Mouse (Mus musculus): ENCODE data around the gene Kat2b. TPM values are rescaled to one million over a fixed set of nuclear protein-coding genes. Genes with fewer than 3 reads are reported as not detected.
"Not testable (repeated sequence)": the region's sequence is repeated elsewhere in the genome, so short reads cannot be mapped to it uniquely, and the experiment has no call there.

Kat2b gene
- polyA plus RNA-seq, 1 experiment from 2014 or later, result 2.7 TPM

DNA sequence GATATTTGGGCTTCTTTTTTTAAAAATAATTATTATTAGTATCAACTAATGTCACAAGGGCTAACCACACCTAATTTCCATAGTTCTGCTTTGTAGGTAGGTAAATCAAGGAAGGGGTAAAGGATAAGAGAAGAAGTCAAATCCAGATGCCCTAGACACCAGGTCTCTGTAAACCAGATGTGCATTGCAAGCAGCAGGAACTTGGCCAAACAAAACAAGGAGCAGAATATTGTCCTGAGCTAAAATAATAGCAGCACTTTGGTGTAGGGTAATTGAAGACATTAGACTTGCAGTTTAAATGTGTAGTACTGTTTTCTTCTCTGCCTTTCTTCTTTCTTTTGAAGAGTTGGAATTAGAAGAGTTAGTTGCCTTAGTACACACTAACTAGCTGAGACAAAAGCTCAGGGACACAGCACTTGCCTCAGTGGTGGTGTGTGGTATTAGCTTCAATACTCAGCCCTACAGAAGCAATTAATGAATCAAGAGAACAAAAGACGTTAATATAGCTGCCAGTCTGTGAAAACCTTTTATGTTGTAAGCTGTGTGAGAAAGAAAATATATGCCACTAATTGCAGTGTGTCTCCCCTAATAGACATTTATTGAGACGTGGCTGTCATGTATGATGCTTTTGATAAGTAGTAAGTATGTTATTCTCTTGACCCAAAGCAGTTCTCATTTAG lies 98.2 kb downstream of the Kat2b start:
- Histone ChIP-seq H3K4me2 (no peak overlapping the region), H3K36me3 (peaks cover 18% of the 10 kb centered on the region), H3K4me1 (replicated peaks) (no peaks in the 10 kb centered on the region), H3K27me3 (no peaks in the 10 kb centered on the region), H3K4me3 (replicated peaks) (no peak overlapping the region), H3K27ac (no peak overlapping the region), H3K9me3 (no peaks in the 10 kb centered on the region), H3K9ac (replicated peaks) (no peak overlapping the region)
- ATAC-seq (ENCODE audit: insufficient number of reproducible peaks, insufficient read depth, low FRiP score, low TSS enrichment, low read depth), result no peak
- 79% methylated on average over 2 of the region's 2 CpGs for WGBS

DNA sequence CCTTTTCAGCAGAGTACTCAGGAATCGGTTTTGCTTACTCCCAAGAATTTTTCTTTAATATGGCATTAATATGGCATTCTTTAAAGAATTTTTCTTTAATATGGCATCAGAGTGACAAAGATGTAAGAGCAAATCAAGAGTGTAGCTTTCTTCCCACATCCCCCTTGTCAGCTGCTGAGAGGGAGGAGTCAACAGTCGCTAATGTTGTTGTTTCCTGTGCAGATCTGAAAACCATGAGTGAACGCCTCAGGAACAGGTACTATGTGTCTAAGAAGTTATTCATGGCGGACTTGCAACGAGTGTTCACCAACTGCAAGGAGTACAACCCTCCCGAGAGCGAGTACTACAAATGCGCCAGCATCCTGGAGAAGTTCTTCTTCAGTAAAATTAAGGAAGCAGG lies 103.8 kb downstream of the Kat2b start:
- no peak overlapping the region for H3K4me3 ChIP-seq (replicated peaks)
- H3K36me3 ChIP-seq, result peaks cover 48% of the 10 kb centered on the region
- no peak for ATAC-seq (ENCODE audit: insufficient number of reproducible peaks, insufficient read depth, low FRiP score, low TSS enrichment, low read depth)
- no peak overlapping the region for H3K4me2 ChIP-seq
- no peak overlapping the region for H3K9ac ChIP-seq (replicated peaks)
- no peaks in the 10 kb centered on the region for H3K27me3 ChIP-seq
- H3K4me1 ChIP-seq (replicated peaks), result no peaks in the 10 kb centered on the region
- H3K9me3 ChIP-seq, result no peaks in the 10 kb centered on the region
- WGBS, result 95% methylated on average over 8 of the region's 8 CpGs
- no peak overlapping the region for H3K27ac ChIP-seq

DNA sequence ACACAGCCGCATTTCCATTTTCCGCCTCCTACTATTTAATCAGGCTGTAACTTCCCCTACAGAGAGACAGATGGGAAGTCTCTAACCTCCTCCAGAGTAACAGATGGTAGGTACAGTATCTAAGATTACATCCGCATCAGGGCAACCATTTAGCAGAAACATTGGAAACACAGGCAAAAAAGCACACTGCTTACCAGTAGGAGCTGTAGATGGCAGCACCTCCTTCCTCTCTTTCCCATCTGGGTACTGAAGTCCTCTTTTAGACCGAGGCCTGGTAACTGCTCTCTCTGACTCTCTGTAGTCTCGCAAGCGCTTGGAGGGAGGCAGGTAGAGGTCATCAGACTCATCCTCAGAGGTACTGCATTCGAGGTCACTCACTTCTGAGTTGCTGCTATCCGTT lies 112.1 kb downstream of the Kat2b start:
- peaks cover 81% of the 10 kb centered on the region for H3K36me3 ChIP-seq
- H3K4me1 ChIP-seq (replicated peaks), result no peaks in the 10 kb centered on the region
- ATAC-seq (ENCODE audit: insufficient number of reproducible peaks, insufficient read depth, low FRiP score, low TSS enrichment, low read depth), result no peak
- WGBS, result 90% methylated on average over 8 of the region's 8 CpGs
- no peak overlapping the region for H3K4me3 ChIP-seq (replicated peaks)
- H3K4me2 ChIP-seq, result no peak overlapping the region
- no peaks in the 10 kb centered on the region for H3K27me3 ChIP-seq
- H3K9me3 ChIP-seq, result no peaks in the 10 kb centered on the region
- no peak overlapping the region for H3K9ac ChIP-seq (replicated peaks)
- H3K27ac ChIP-seq, result no peak overlapping the region

DNA sequence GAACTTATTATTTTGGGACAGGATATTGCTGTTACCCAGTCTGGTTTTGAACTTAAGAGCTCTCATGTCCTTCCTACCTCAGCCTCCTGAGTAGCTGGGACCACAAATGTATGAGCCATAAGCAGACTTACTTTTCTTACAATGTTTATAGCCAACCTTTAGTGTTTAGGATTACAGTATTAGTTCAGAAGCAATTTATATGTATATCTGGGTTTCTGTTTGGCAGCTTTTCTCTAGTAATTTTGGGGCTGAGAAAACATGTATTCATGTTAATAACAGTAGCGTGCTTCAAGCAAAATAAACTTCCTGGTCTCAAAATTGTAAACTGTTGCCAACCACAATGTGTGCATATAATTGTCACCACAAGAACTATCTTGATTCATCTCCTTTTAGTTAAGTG lies 121.7 kb downstream of the Kat2b start:
- no peak overlapping the region for H3K27ac ChIP-seq
- WGBS, result 38% methylated on average over 1 of the region's 1 CpGs
- H3K9me3 ChIP-seq, result no peaks in the 10 kb centered on the region

DNA sequence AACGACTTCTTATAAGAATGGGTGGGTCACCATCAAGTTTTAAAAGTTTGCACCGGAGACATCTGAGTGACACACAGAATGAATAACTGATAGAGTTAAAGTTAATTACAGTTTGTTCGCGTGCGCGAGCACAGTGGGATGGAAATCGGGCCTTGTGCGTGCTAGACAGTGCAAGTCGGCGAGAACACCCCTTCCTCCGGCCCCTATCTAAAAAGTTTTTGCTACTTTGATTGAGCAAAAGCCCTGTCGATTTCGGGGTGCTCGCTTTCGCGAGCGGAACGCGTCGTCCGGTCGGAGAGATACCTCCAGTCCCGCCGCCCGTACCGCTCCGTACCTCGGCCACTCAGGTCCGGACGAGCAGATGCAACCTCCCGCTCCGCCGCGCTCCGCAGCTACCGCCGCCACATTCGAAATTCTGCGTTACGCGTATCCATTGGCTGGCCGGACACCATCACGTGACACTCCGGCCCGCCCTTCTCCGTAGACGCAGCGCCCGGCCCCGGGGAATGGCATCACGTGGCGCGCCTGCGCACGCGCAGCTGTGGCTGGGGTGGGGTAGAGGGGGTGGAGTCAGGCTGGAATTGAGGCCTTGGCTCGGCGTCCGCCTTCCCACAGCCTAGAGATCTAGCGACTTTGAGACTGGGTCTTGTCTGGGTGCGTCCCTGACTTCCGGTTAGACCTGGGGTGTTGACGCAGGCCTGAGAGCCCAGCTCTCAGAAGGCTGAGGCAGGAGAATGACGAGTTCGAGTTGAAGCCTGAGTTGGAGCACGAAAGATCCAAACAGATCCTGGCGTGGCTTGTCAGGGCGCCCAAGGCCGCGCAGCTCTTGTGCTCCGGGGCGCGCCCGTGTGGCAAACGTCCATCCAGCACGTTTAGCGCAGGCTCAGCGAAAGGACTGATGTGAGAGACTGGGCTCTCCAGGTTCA lies 122.5 kb downstream of the Kat2b start, which contains the start of gene Sgo1:
TSS of gene Sgo1 (minus strand) at position 457 of the 926 bp plus-strand sequence.
- Histone ChIP-seq H3K4me2 (peak within 1 kb of the TSS; percentile 59), H3K4me1 (replicated peaks) (peaks cover 2% of the 10 kb centered on the region; the same call in 1 of the 2 replicates), H3K27ac (peak within 1 kb of the TSS; percentile 98), H3K36me3 (peaks cover 26% of the 10 kb centered on the region), H3K9ac (replicated peaks) (peak within 1 kb of the TSS; percentile 78), H3K9me3 (no peaks in the 10 kb centered on the region), H3K4me3 (replicated peaks) (peak within 1 kb of the TSS; percentile 60), H3K27me3 (no peaks in the 10 kb centered on the region)
- peak; percentile 100 for ATAC-seq (ENCODE audit: insufficient number of reproducible peaks, insufficient read depth, low FRiP score, low TSS enrichment, low read depth)
- WGBS, result under 1% methylated on average over 78 of the region's 78 CpGs

More for the DNA sequence above, 121.7 kb downstream of the Kat2b start:
- ATAC-seq (ENCODE audit: insufficient number of reproducible peaks, insufficient read depth, low FRiP score, low TSS enrichment, low read depth), result no peak
- peak overlapping the region; percentile 59 for H3K4me2 ChIP-seq
- peaks cover 34% of the 10 kb centered on the region for H3K36me3 ChIP-seq
- H3K4me1 ChIP-seq (replicated peaks), result peaks cover 2% of the 10 kb centered on the region; the same call in 1 of the 2 replicates
- peak overlapping the region; percentile 60 for H3K4me3 ChIP-seq (replicated peaks)
- peak overlapping the region; percentile 70 for H3K9ac ChIP-seq (replicated peaks)
- H3K27me3 ChIP-seq, result no peaks in the 10 kb centered on the region

DNA sequence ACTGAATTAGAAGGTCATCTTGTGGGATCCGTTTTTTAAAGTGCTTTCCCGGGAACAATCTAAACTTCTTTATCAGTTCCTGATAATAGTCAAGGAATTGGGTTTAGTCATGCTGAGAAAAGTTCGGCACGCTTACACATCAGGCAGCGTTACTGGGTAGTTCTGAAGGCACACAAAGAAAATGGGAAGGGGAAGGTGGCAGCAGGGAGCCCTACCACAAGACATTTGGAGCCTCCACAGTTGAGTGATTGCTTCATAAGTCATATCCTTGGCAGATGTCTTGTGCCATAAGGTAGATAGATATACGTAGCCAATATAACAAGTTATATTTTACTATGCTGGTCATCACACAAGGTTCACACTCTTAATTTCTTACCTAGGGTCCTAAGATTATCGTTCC lies 123.3 kb downstream of the Kat2b start:
- no peaks in the 10 kb centered on the region for H3K9me3 ChIP-seq
- H3K4me2 ChIP-seq, result peak overlapping the region; percentile 59
- peak overlapping the region; percentile 98 for H3K27ac ChIP-seq
- peak overlapping the region; percentile 60 for H3K4me3 ChIP-seq (replicated peaks)
- H3K9ac ChIP-seq (replicated peaks), result peak overlapping the region; percentile 78
- H3K27me3 ChIP-seq, result no peaks in the 10 kb centered on the region
- 23% methylated on average over 7 of the region's 7 CpGs for WGBS
- no peak for ATAC-seq (ENCODE audit: insufficient number of reproducible peaks, insufficient read depth, low FRiP score, low TSS enrichment, low read depth)
- H3K4me1 ChIP-seq (replicated peaks), result peaks cover 2% of the 10 kb centered on the region; the same call in 1 of the 2 replicates
- peaks cover 18% of the 10 kb centered on the region for H3K36me3 ChIP-seq

DNA sequence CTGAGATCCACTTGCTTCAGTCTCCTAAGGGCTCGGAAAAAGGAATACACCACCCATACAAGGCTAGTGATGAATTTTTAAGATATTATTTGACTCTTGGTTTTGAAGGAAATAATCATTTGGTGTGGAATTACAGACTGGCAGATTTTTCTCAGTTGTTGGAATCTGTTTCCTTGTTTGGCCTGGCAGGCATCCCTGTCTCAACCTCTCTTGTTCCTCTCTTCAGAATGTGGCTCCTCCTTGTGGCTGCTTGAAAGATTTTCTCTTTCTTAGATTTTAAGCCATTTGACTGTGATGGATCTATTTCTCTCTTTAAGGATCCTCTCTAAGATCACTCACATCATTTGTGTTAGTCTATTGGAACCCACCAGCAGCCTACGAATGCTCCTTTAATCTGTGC lies 127.4 kb downstream of the Kat2b start:
- Histone ChIP-seq H3K4me1 (replicated peaks) (no peaks in the 10 kb centered on the region; the same call in 1 of the 2 replicates), H3K9ac (replicated peaks) (no peak overlapping the region), H3K4me3 (replicated peaks) (no peak overlapping the region), H3K27ac (no peak overlapping the region), H3K9me3 (0 out of 2 replicates have a peak, but pooled peaks cover 4% of the 10 kb centered on the region), H3K36me3 (no peaks in the 10 kb centered on the region), H3K27me3 (no peaks in the 10 kb centered on the region), H3K4me2 (no peak overlapping the region)
- 82% methylated on average over 2 of the region's 2 CpGs for WGBS
- no peak for ATAC-seq (ENCODE audit: insufficient number of reproducible peaks, insufficient read depth, low FRiP score, low TSS enrichment, low read depth)

DNA sequence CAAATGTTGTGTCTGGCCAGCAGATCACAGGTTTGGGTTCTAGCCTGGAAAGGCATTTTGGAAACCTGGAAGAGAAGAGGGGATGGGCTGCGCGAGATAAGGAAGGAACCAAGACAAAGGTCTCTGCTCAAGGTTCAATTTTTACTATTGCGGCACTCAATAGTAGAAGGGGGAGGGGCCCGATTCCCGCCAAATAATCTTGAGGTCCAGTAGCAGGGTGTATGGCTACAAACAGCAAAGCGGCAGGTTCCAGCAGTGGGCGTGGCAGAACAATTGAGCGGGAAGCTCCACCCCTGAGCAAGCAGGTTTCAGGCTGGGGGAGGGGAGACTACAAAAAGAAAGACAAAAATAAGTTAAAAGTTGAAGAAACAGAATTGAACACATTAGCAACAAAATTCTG lies 130.9 kb downstream of the Kat2b start:
- not testable (repeated sequence) for ATAC-seq (ENCODE audit: insufficient number of reproducible peaks, insufficient read depth, low FRiP score, low TSS enrichment, low read depth); H3K27me3 ChIP-seq; H3K9ac ChIP-seq (replicated peaks); H3K9me3 ChIP-seq; H3K4me3 ChIP-seq (replicated peaks); H3K36me3 ChIP-seq; H3K4me1 ChIP-seq (replicated peaks); H3K4me2 ChIP-seq; H3K27ac ChIP-seq
- 90% methylated on average over 8 of the region's 8 CpGs for WGBS

DNA sequence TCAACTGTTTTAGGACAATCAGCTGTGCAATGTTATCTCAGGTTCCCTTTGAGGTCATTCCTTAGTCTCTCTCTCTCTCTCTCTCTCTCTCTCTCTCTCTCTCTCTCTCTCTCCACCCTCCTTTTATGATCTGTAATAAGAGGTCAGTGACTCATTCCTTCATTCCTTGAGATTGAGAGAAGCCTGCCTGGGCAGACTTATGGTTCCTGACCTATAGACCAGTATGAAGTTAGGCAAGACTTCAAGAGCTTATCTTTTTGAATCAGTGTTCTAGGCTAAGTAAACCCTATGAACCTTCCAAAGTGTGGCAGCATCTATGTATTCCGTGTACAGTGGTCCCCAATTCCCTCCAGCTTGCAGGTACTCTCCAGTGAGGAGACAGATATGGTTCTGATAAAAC lies 147.8 kb downstream of the Kat2b start:
- H3K27ac ChIP-seq, result no peak overlapping the region
- ATAC-seq (ENCODE audit: insufficient number of reproducible peaks, insufficient read depth, low FRiP score, low TSS enrichment, low read depth), result no peak
- H3K4me2 ChIP-seq, result no peak overlapping the region
- no peaks in the 10 kb centered on the region for H3K4me1 ChIP-seq (replicated peaks)
- H3K9ac ChIP-seq (replicated peaks), result no peak overlapping the region
- no peaks in the 10 kb centered on the region for H3K27me3 ChIP-seq
- H3K9me3 ChIP-seq, result no peaks in the 10 kb centered on the region
- no peak overlapping the region for H3K4me3 ChIP-seq (replicated peaks)
- no peaks in the 10 kb centered on the region for H3K36me3 ChIP-seq
- 66% methylated on average over 1 of the region's 1 CpGs for WGBS

DNA sequence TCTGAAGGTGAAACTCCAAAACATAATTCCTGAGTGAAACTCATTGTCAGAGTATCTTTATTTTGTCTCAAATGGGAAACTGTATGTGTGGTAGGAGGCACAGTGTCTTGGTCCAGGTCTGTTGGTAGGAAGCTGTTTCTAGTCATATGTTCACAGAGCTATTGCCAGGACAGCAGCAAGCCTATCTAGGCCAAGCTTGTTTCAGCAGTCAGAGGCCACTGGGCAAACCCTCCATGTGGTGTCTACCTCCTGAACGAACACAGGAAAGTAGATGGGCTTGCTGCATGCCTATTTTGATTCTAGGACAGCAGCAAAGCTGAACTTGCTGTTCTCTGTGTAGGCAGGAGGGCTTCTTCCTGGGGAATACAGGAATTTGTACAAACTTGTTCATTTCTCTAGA lies 148.5 kb downstream of the Kat2b start:
- not testable (repeated sequence) for H3K27ac ChIP-seq; H3K9me3 ChIP-seq; H3K36me3 ChIP-seq; H3K9ac ChIP-seq (replicated peaks); H3K4me1 ChIP-seq (replicated peaks); H3K4me3 ChIP-seq (replicated peaks); ATAC-seq (ENCODE audit: insufficient number of reproducible peaks, insufficient read depth, low FRiP score, low TSS enrichment, low read depth); H3K4me2 ChIP-seq; H3K27me3 ChIP-seq
- WGBS, result 59% methylated on average over 1 of the region's 1 CpGs

DNA sequence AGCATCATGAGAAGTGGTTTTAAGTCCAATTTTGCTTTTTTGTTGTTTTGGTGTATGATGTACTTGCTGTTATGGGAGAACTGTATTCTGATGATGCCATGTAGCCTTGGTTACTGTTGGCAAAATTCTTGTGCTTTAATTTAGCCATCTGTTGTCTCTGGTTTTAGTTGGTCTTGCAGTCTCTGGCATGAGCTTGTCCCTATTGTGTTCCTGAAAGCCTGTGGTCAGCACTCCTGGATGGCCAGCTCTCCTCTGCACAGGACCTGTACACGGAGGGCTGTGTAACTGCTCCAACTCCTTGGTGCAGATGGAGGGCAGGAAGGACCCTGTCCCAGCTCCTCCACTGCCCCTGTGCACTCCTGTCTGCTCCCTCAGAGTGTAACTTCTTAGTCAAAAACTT lies 151.8 kb downstream of the Kat2b start:
- no peak for ATAC-seq (ENCODE audit: insufficient number of reproducible peaks, insufficient read depth, low FRiP score, low TSS enrichment, low read depth)
- Histone ChIP-seq H3K4me3 (replicated peaks) (no peak overlapping the region), H3K4me2 (no peak overlapping the region), H3K9ac (replicated peaks) (no peak overlapping the region), H3K27me3 (no peaks in the 10 kb centered on the region), H3K36me3 (no peaks in the 10 kb centered on the region), H3K9me3 (no peaks in the 10 kb centered on the region), H3K4me1 (replicated peaks) (no peaks in the 10 kb centered on the region), H3K27ac (no peak overlapping the region)
- 74% methylated on average over 1 of the region's 1 CpGs for WGBS

Data from limb, embryonic 12.5 days (tissue).